Mouse (Mus musculus) bone marrow macrophage, adult 2 months (primary cell): ENCODE data around the gene Tnfrsf18.

ENCODE experiments used
- CTCF ChIP-seq: IDR thresholded peaks from 2 replicates; pipeline ENCODE4 v1.5.1; 2012; ENCODE audit warnings: low read depth, mild to moderate bottlenecking, low read length, moderate library complexity
- POLR2A ChIP-seq: IDR thresholded peaks from 2 replicates; pipeline ENCODE4 v1.6.1; 2012; ENCODE audit warnings: mild to moderate bottlenecking, low read depth, low read length, borderline replicate concordance

- TF ChIP-seq CTCF, result no peak
- no peak for TF ChIP-seq POLR2A
These were observed 27.1 kb downstream of the Tnfrsf18 start for GRCm38 (mm10) chr4:156053113-156053512.
